Mouse (Mus musculus) midbrain, postnatal 0 days (tissue): ENCODE measurements around the gene Sirt2. TPM values are rescaled to one million over a fixed set of nuclear protein-coding genes. Genes with fewer than 3 reads are reported as not detected.

Experiments used
- ATAC-seq: fragments of 200-750 bp; cut with Nextera tagmentation; 2 replicates; pipeline ENCODE4 v1.8.0; 2017; ENCODE audit warnings: moderate number of reproducible peaks, mild to moderate bottlenecking, moderate TSS enrichment, moderate library complexity; ENCODE audit not compliant: low FRiP score
- DNase-seq: peaks from one replicate; pipeline ENCODE4 v3.0.0-alpha.2; 2015; ENCODE audit warnings: low spot score
- H3K27ac ChIP-seq: fragments of 300-500 bp; sonication (generic); 2 replicates; pipeline ENCODE4 v1.5.1; 2014; ENCODE audit warnings: low read depth, mild to moderate bottlenecking, low read length, mixed read lengths
- H3K27me3 ChIP-seq: fragments of 300-500 bp; sonication (generic); 2 replicates; pipeline ENCODE4 v1.6.1; 2014; ENCODE audit warnings: low read length, control low read depth, mixed read lengths; ENCODE audit not compliant: insufficient read depth
- H3K36me3 ChIP-seq: fragments of 300-500 bp; sonication (generic); 2 replicates; pipeline ENCODE4 v1.6.1; 2014; ENCODE audit warnings: low read length, control low read depth, mixed read lengths; ENCODE audit not compliant: insufficient read depth
- H3K4me1 ChIP-seq: fragments of 300-500 bp; sonication (generic); 2 replicates; pipeline ENCODE4 v1.6.1; 2014; ENCODE audit warnings: mild to moderate bottlenecking, control low read depth, antibody characterized with exemption, low read length, mixed read lengths; ENCODE audit not compliant: insufficient read depth
- H3K4me2 ChIP-seq: fragments of 300-500 bp; sonication (generic); 2 replicates; pipeline ENCODE4 v1.6.1; 2014; ENCODE audit warnings: low read depth, mild to moderate bottlenecking, low read length, mixed read lengths; ENCODE audit not compliant: poor library complexity, severe bottlenecking
- H3K4me3 ChIP-seq: fragments of 300-500 bp; sonication (generic); 2 replicates; pipeline ENCODE4 v1.5.1; 2014; ENCODE audit warnings: low read depth, mild to moderate bottlenecking, low read length, moderate library complexity
- H3K9ac ChIP-seq: fragments of 300-500 bp; sonication (generic); replicated peaks from 2 replicates; pipeline ENCODE4 v1.6.1; 2014; ENCODE audit warnings: mild to moderate bottlenecking, low read length, moderate library complexity, mixed read lengths; ENCODE audit not compliant: poor library complexity, severe bottlenecking
- H3K9me3 ChIP-seq: fragments of 300-500 bp; sonication (generic); 2 replicates; pipeline ENCODE4 v1.6.1; 2016; ENCODE audit warnings: low read length, control low read depth
- CTCF ChIP-seq: IDR thresholded peaks from 2 replicates; pipeline ENCODE4 v1.5.1; 2016; ENCODE audit warnings: antibody characterized with exemption, mild to moderate bottlenecking
- WGBS: fragments of 180-500 bp; shearing (Covaris S2); extraction: QIAGEN DNeasy Blood & Tissue Kit; methylation state at CpG from one replicate; pipeline ENCODE4 v1.1.7; 2014; 5-methylcytosine and 5-hydroxymethylcytosine counted together
- polyA plus RNA-seq: library from polyadenylated mRNA; unstranded; fragments of >200 nt; fragmentation: Nextera tagmentation; extraction: Ambion mirVana; gene quantifications from 2 replicates; pipeline ENCODE4 v1.2.1, GENCODE M21; 2015
- total RNA-seq: library from RNA; depleted of rRNA; stranded (reverse); fragments of >200 nt; gene quantifications from 2 replicates; pipeline ENCODE4 v1.2.3, GENCODE M21; 2014

The Sirt2 gene
- total and polyA plus RNA-seq, 2 experiments from 2014 or later = 85.9 to 111 TPM

- Histone ChIP-seq H3K9me3 (no peaks in the 10 kb centered on the region), H3K4me1 (no peaks in the 10 kb centered on the region), H3K27ac (no peak overlapping the region), H3K9ac (no peak overlapping the region), H3K27me3 (no peaks in the 10 kb centered on the region), H3K36me3 (no peaks in the 10 kb centered on the region), H3K4me3 (no peak overlapping the region), H3K4me2 (no peak overlapping the region)
- DNase-seq = no peak
- TF ChIP-seq CTCF = no peak
- no peak for ATAC-seq
- WGBS = 93% methylated on average over 2 of the region's 2 CpGs
Observed at GRCm38 (mm10) chr7:28724613-28725012, 41.9 kb upstream of the Sirt2 start.

GRCm38 (mm10) chr7:28726600-28726999, 39.9 kb upstream of the Sirt2 start:
- Histone ChIP-seq H3K4me3 (no peak overlapping the region), H3K4me1 (no peaks in the 10 kb centered on the region), H3K9ac (no peak overlapping the region), H3K27me3 (no peaks in the 10 kb centered on the region), H3K4me2 (0 out of 2 replicates have a peak overlapping the region, but pooled peaks have one; percentile 7), H3K9me3 (no peaks in the 10 kb centered on the region), H3K27ac (no peak overlapping the region), H3K36me3 (no peaks in the 10 kb centered on the region)
- 10% methylated on average over 14 of the region's 14 CpGs for WGBS
- peak; percentile 87 for DNase-seq
- ATAC-seq = no peak; the same call in 1 of the 2 replicates
- TF ChIP-seq CTCF = peak; percentile 92

- Histone ChIP-seq H3K36me3 (no peaks in the 10 kb centered on the region), H3K27me3 (no peaks in the 10 kb centered on the region), H3K4me1 (no peaks in the 10 kb centered on the region), H3K27ac (no peak overlapping the region), H3K4me3 (no peak overlapping the region), H3K9me3 (no peaks in the 10 kb centered on the region), H3K9ac (no peak overlapping the region), H3K4me2 (no peak overlapping the region)
- DNase-seq = peak; percentile 60
- WGBS = 55% methylated on average over 10 of the region's 10 CpGs
- TF ChIP-seq CTCF = peak; percentile 63
- ATAC-seq = no peak
Observed at GRCm38 (mm10) chr7:28727649-28728340, 38.7 kb upstream of the Sirt2 start.

- WGBS = 2% methylated on average over 57 of the region's 58 CpGs
- H3K36me3 ChIP-seq = peaks cover 5% of the 10 kb centered on the region; the same call in 1 of the 2 replicates
- H3K4me3 ChIP-seq = peak overlapping the region; percentile 39
- no peaks in the 10 kb centered on the region; the same call in 1 of the 2 replicates for H3K27me3 ChIP-seq
- no peaks in the 10 kb centered on the region for H3K9me3 ChIP-seq
- peak overlapping the region; percentile 60 for H3K4me2 ChIP-seq
- ATAC-seq = peak; percentile 69; the same call in 1 of the 2 replicates
- H3K9ac ChIP-seq = peak overlapping the region; percentile 39
- H3K27ac ChIP-seq = no peak overlapping the region
- H3K4me1 ChIP-seq = no peaks in the 10 kb centered on the region
- DNase-seq = peak; percentile 72
- TF ChIP-seq CTCF = no peak
Observed at GRCm38 (mm10) chr7:28732341-28733142, 34.0 kb upstream of the Sirt2 start.

GRCm38 (mm10) chr7:28733211-28733610, 33.3 kb upstream of the Sirt2 start:
- H3K27me3 ChIP-seq = no peaks in the 10 kb centered on the region; the same call in 1 of the 2 replicates
- ATAC-seq (no peak), DNase-seq (no peak)
- no peak overlapping the region for H3K27ac ChIP-seq
- WGBS = 9% methylated on average over 11 of the region's 11 CpGs
- peak overlapping the region; percentile 60 for H3K4me2 ChIP-seq
- H3K9ac ChIP-seq = peak overlapping the region; percentile 39; the same call in 1 of the 2 replicates
- peaks cover 5% of the 10 kb centered on the region; the same call in 1 of the 2 replicates for H3K36me3 ChIP-seq
- no peaks in the 10 kb centered on the region for H3K4me1 ChIP-seq
- H3K4me3 ChIP-seq = peak overlapping the region; percentile 39
- no peak for TF ChIP-seq CTCF
- no peaks in the 10 kb centered on the region for H3K9me3 ChIP-seq
